Mouse (Mus musculus): Measurements from ENCODE around the gene Wipf1. TPM values are rescaled to one million over a fixed set of nuclear protein-coding genes. Genes with fewer than 3 reads are reported as not detected.

Wipf1 gene
- polyA plus RNA-seq, 1 experiment = 7.8 TPM

DNA sequence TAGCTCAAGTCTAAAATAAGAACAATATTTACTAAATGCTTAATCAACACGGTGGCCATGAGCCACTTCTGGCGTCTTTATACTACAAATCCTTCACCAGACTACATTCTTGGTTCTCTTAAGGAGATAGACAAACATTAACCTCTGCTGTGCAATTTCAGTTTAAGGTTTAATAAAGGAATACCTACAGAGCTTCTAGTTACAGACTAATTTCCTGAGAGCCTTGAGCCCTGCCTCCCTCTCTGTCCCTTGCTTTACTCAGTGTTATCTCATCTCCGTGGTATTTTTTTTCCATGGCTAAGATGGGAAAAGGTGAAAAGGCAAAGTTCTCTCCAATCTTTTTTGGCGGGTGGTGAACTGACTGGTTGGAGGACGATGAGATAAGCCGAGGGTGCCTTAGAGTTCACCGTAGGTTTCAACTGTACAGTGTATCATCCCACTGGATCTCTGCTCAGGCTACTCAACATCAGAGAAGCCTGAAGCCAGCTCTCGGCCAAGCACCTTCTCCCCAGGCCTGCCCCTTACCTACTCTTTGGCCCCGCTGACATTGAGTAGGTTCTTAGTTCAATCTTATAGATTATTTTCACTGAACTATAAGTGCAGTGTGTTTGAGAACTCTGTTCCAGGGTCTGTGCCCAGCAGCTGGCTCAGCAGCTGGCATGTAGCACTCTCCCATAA is 149.1 kb downstream of the Wipf1 start:
- Histone ChIP-seq H3K9ac (ENCODE audit: low read depth, poor library complexity, severe bottlenecking) (no peak overlapping the region), H3K4me1 (ENCODE audit: control insufficient read depth, insufficient read depth, low read length) (no peaks in the 10 kb centered on the region), H3K36me3 (ENCODE audit: control insufficient read depth, insufficient read depth, low read length, poor library complexity, severe bottlenecking) (no peaks in the 10 kb centered on the region), H3K4me3 (ENCODE audit: low read depth, low read length) (no peak overlapping the region), H3K27me3 (ENCODE audit: control insufficient read depth, insufficient read depth, low read length, poor library complexity, severe bottlenecking) (no peaks in the 10 kb centered on the region), H3K9me3 (replicated peaks; ENCODE audit: control insufficient read depth, insufficient read depth, low read length, poor library complexity, severe bottlenecking) (no peaks in the 10 kb centered on the region), H3K27ac (ENCODE audit: insufficient read depth, low read length) (no peak overlapping the region)
- no peak for TF ChIP-seq EP300 (IDR thresholded peaks at IDR 0.05; ENCODE audit: insufficient read depth, low read depth, low read length)
- TF ChIP-seq CTCF (IDR thresholded peaks at IDR 0.05; ENCODE audit: low read depth, low read length) = no peak
- TF ChIP-seq POLR2A (IDR thresholded peaks at IDR 0.05; ENCODE audit: insufficient read depth, low read length) = no peak

DNA sequence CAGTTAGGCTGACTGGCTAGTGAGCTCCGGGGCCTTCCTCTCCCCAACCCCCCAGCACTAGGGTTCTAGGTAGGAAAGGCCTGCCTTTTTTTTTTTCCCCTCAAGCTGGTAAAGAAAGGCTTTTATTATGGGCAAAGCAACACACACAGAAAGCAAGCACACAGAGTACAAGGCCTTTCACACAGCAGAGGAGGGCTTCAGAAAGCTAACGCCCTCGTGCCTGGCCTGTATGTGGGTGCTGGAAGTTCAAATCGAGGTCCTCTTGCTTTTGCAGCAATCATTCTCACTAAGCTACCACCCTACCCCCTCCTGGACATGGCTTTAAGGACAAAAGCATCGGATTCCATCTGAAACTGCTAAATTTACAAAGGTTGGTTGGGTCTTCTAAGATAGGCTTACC is 149.9 kb downstream of the Wipf1 start:
- no peaks in the 10 kb centered on the region for H3K27me3 ChIP-seq (ENCODE audit: control insufficient read depth, insufficient read depth, low read length, poor library complexity, severe bottlenecking)
- no peak overlapping the region for H3K9ac ChIP-seq (ENCODE audit: low read depth, poor library complexity, severe bottlenecking)
- no peaks in the 10 kb centered on the region for H3K9me3 ChIP-seq (replicated peaks; ENCODE audit: control insufficient read depth, insufficient read depth, low read length, poor library complexity, severe bottlenecking)
- no peaks in the 10 kb centered on the region for H3K4me1 ChIP-seq (ENCODE audit: control insufficient read depth, insufficient read depth, low read length)
- H3K4me3 ChIP-seq (ENCODE audit: low read depth, low read length) = no peak overlapping the region
- no peak for TF ChIP-seq EP300 (IDR thresholded peaks at IDR 0.05; ENCODE audit: insufficient read depth, low read depth, low read length)
- TF ChIP-seq CTCF (IDR thresholded peaks at IDR 0.05; ENCODE audit: low read depth, low read length) = no peak
- TF ChIP-seq POLR2A (IDR thresholded peaks at IDR 0.05; ENCODE audit: insufficient read depth, low read length) = no peak
- H3K36me3 ChIP-seq (ENCODE audit: control insufficient read depth, insufficient read depth, low read length, poor library complexity, severe bottlenecking) = no peaks in the 10 kb centered on the region
- H3K27ac ChIP-seq (ENCODE audit: insufficient read depth, low read length) = no peak overlapping the region

Other genes with a start within 250 kb of the Wipf1 start
- gene Scrn3, start 217.1 kb downstream of the Wipf1 start, polyA plus RNA-seq (2011; ENCODE audit: insufficient read depth, insufficient read length, low read depth, missing spikeins) = 33.5 and 33.8 TPM in 2 replicates
- 18.4 and 20.9 TPM in 2 replicates for gene Cir1, start 217.0 kb downstream of the Wipf1 start, polyA plus RNA-seq (2011; ENCODE audit: insufficient read depth, insufficient read length, low read depth, missing spikeins)
- gene Gpr155, start 143.2 kb downstream of the Wipf1 start, polyA plus RNA-seq (2011; ENCODE audit: insufficient read depth, insufficient read length, low read depth, missing spikeins) = 1.1 and 1.8 TPM in 2 replicates
- not detected in 2 replicates for gene Chrna1, start 50.6 kb upstream of the Wipf1 start, polyA plus RNA-seq (2011; ENCODE audit: insufficient read depth, insufficient read length, low read depth, missing spikeins)
- gene Chn1, start 245.6 kb upstream of the Wipf1 start, polyA plus RNA-seq (2011; ENCODE audit: insufficient read depth, insufficient read length, low read depth, missing spikeins) = 20.2 and 25.8 TPM in 2 replicates